Mouse (Mus musculus) kidney, postnatal 0 days (tissue): ENCODE data around the gene Tmem185b. TPM values are rescaled to one million over a fixed set of nuclear protein-coding genes. Genes with fewer than 3 reads are reported as not detected.

Experiments used
- ATAC-seq: fragments of 200-750 bp; cut with Nextera tagmentation; replicated peaks from 2 replicates; pipeline ENCODE4 v1.8.0; 2017; ENCODE audit warnings: low read depth, moderate number of reproducible peaks, moderate TSS enrichment, moderate library complexity; ENCODE audit not compliant: low FRiP score
- DNase-seq: peaks from one replicate; pipeline ENCODE4 v3.0.0-alpha.2; 2016; ENCODE audit warnings: low spot score
- H3K27ac ChIP-seq: fragments of 300-500 bp; sonication (generic); 2 replicates; pipeline ENCODE4 v1.5.1; 2014; ENCODE audit warnings: mild to moderate bottlenecking
- H3K27me3 ChIP-seq: fragments of 300-500 bp; sonication (generic); 2 replicates; pipeline ENCODE4 v1.6.1; 2014; ENCODE audit warnings: low read length, mixed read lengths; ENCODE audit not compliant: insufficient read depth
- H3K36me3 ChIP-seq: fragments of 300-500 bp; sonication (generic); 2 replicates; pipeline ENCODE4 v1.6.1; 2014; ENCODE audit warnings: low read length, mixed read lengths; ENCODE audit not compliant: insufficient read depth
- H3K4me1 ChIP-seq: fragments of 300-500 bp; sonication (generic); replicated peaks from 2 replicates; pipeline ENCODE4 v1.6.1; 2014; ENCODE audit warnings: antibody characterized with exemption, low read length, mixed read lengths; ENCODE audit not compliant: insufficient read depth
- H3K4me2 ChIP-seq: fragments of 300-500 bp; sonication (generic); 2 replicates; pipeline ENCODE4 v1.6.1; 2014; ENCODE audit warnings: mild to moderate bottlenecking, low read length, moderate library complexity, mixed read lengths
- H3K4me3 ChIP-seq: fragments of 300-500 bp; sonication (generic); replicated peaks from 2 replicates; pipeline ENCODE4 v1.5.1; 2014; ENCODE audit warnings: low read depth, low read length
- H3K9ac ChIP-seq: fragments of 300-500 bp; sonication (generic); 2 replicates; pipeline ENCODE4 v1.6.1; 2014; ENCODE audit warnings: low read depth, low read length
- H3K9me3 ChIP-seq: fragments of 300-500 bp; sonication (generic); replicated peaks from 2 replicates; pipeline ENCODE4 v1.6.1; 2016; ENCODE audit warnings: low read length, inconsistent platforms, mixed read lengths
- CTCF ChIP-seq: IDR thresholded peaks from 2 replicates; pipeline ENCODE4 v1.5.1; 2016; ENCODE audit warnings: antibody characterized with exemption, low read depth, mild to moderate bottlenecking, moderate library complexity
- WGBS: fragments of 180-500 bp; shearing (Covaris S2); extraction: QIAGEN DNeasy Blood & Tissue Kit; methylation state at CpG from one replicate; pipeline ENCODE4 v1.1.7; 2014; 5-methylcytosine and 5-hydroxymethylcytosine counted together
- polyA plus RNA-seq: library from polyadenylated mRNA; unstranded; fragments of >200 nt; fragmentation: Nextera tagmentation; extraction: Ambion mirVana; gene quantifications from 2 replicates; pipeline ENCODE4 v1.2.1, GENCODE M21; 2015

Tmem185b gene
- polyA plus RNA-seq, 1 experiment from 2014 or later, result 30.6 TPM

DNA sequence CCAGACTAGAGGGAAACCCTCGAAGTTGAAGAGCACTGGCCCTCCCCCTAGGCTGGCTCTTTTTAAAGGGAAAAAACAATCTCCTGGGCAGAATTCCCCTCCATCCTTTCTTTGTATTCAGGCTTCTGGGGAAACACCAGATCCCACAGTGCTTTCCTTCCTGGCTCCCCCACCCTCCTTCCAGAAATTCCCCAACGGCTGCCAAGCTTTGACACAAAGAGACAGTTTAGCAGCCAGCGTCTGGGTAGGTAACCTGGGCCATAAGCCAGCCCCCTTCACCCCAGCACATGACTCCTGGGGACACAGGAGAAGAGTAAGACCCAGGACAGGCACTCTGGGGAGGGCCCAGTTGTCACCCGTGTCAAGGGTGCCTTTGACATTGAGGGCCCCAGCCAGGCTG lies 17.4 kb upstream of the Tmem185b start:
- H3K9ac ChIP-seq, result no peak overlapping the region
- no peaks in the 10 kb centered on the region for H3K9me3 ChIP-seq
- H3K36me3 ChIP-seq, result no peaks in the 10 kb centered on the region
- TF ChIP-seq CTCF, result no peak
- peak overlapping the region; percentile 47 for H3K27ac ChIP-seq
- no peak overlapping the region for H3K4me3 ChIP-seq
- WGBS, result 57% methylated on average over 4 of the region's 4 CpGs
- DNase-seq, result peak; percentile 41
- ATAC-seq, result no peak
- H3K4me1 ChIP-seq, result peaks cover 10% of the 10 kb centered on the region
- H3K27me3 ChIP-seq, result no peaks in the 10 kb centered on the region
- H3K4me2 ChIP-seq, result no peak overlapping the region

DNA sequence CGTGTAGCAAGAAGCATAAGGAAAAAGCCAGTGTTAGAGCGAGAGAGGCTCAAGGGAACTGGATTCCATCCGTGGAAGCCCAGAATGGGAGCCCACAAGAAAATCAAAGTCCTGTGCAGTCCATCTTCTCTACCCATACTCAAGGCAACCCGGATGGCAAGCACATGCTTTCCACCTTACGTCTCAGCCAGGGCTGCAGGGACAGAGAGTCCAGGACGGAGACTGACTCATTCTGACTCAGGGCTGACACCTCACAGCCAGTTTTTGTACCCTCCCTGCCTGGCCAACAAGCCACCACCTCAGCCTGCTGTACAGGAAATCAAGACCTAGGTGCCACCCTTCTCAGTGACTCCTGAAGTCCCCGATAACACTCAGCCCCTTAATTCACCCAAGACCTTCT lies 16.5 kb upstream of the Tmem185b start:
- Histone ChIP-seq H3K36me3 (no peaks in the 10 kb centered on the region), H3K27ac (no peak overlapping the region), H3K9ac (no peak overlapping the region), H3K9me3 (no peaks in the 10 kb centered on the region), H3K27me3 (no peaks in the 10 kb centered on the region), H3K4me3 (no peak overlapping the region), H3K4me1 (peaks cover 8% of the 10 kb centered on the region), H3K4me2 (no peak overlapping the region)
- ATAC-seq (no peak), DNase-seq (no peak)
- TF ChIP-seq CTCF, result no peak
- 81% methylated on average over 7 of the region's 7 CpGs for WGBS

DNA sequence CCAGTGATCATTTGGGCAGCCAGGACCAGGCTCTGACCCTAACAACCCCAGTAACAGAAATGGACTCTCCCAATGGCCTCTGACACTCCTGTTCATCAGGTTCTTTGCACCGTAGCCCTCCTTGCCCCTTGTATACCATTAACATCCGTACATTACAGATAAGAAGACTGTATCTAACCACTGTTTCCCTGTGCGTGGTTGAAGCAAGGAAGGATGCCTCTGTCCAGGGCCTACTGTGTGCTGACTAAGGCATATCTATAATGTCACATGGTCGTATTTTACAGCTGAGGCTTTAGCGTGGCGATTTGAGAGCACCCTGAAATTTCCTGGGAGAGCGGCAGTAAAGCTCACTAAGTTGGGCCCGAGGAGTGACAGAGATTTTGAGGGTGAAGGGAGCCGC lies 15.6 kb upstream of the Tmem185b start:
- WGBS, result 56% methylated on average over 9 of the region's 9 CpGs
- H3K27me3 ChIP-seq, result no peaks in the 10 kb centered on the region
- no peak for TF ChIP-seq CTCF
- H3K4me2 ChIP-seq, result no peak overlapping the region
- no peaks in the 10 kb centered on the region for H3K36me3 ChIP-seq
- DNase-seq (no peak), ATAC-seq (no peak)
- H3K27ac ChIP-seq, result 0 out of 2 replicates have a peak overlapping the region, but pooled peaks have one; percentile 39
- peaks cover 3% of the 10 kb centered on the region; the same call in 1 of the 2 replicates for H3K4me1 ChIP-seq
- H3K4me3 ChIP-seq, result no peak overlapping the region
- H3K9ac ChIP-seq, result no peak overlapping the region
- no peaks in the 10 kb centered on the region for H3K9me3 ChIP-seq

DNA sequence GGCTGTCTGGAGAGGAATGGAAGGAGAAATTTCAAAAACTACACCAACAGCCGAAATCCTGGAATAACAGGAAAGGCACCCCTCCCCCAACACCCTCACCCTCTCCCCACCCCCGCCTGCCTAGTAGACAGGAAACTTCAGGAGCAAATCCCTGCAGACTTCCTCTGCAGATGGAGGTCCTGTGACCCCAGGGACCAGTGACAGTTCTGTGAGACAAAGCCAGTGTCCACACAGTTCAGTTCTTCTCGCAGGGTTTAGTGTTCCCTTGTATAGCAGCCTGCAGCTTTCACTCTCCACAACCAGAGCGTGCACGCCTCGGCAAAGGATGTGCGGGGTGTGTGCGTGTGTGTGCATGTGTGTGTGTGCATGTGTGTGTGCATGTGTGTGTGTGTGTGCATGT lies 15.1 kb upstream of the Tmem185b start:
- Histone ChIP-seq H3K4me1 (no peaks in the 10 kb centered on the region), H3K27ac (peak overlapping the region; percentile 39; the same call in 1 of the 2 replicates), H3K4me3 (no peak overlapping the region), H3K36me3 (no peaks in the 10 kb centered on the region), H3K9ac (no peak overlapping the region), H3K27me3 (no peaks in the 10 kb centered on the region), H3K4me2 (no peak overlapping the region), H3K9me3 (no peaks in the 10 kb centered on the region)
- ATAC-seq (0 out of 2 replicates have a peak, but pooled peaks have one; percentile 19), DNase-seq (peak; percentile 56)
- 62% methylated on average over 8 of the region's 8 CpGs for WGBS
- TF ChIP-seq CTCF, result no peak

DNA sequence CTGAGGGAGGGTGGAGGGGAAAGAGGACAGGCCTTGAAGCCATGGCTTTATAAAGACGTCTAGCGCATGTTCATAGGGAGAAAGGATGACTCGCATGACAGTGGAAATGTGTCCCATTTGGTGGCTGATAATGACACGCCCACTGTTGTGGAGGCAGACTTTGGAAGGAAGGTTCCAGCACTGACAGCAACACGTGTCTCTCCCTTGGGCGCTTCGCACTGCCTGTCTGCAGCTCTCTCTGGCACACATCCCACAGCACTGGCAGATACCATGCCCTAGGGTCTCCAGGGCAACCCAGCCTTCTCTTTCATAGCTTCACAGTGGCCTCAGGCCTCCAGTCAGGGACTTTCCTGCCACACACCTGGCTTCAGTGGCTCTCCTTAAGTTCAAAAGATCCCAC lies 7.9 kb upstream of the Tmem185b start:
- Histone ChIP-seq H3K36me3 (no peaks in the 10 kb centered on the region), H3K27me3 (no peaks in the 10 kb centered on the region), H3K4me1 (no peaks in the 10 kb centered on the region), H3K27ac (no peak overlapping the region), H3K9ac (no peak overlapping the region), H3K9me3 (no peaks in the 10 kb centered on the region), H3K4me3 (no peak overlapping the region), H3K4me2 (no peak overlapping the region)
- WGBS, result 72% methylated on average over 7 of the region's 7 CpGs
- TF ChIP-seq CTCF, result no peak
- ATAC-seq, result no peak
- no peak for DNase-seq

DNA sequence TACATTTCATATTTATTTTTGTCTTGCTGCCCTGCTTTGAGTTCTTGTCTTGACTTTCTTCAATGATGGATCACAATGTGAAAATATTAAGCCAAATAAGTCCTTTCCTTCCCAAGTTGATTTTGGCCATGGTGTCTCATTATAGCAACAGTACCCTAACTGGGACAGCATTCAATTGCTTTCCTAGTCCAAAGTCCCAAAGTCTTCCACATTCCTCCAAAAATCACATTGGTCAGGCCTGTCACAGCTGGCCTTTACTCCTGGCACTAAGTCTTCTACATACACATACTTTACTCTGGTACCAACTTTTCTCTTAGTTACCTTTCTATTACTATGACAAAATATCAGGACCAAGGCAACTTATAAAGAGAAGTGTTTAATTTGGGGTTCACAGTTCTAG lies 7.2 kb upstream of the Tmem185b start:
- TF ChIP-seq CTCF, result no peak
- H3K4me2 ChIP-seq, result no peak overlapping the region
- H3K9ac ChIP-seq, result no peak overlapping the region
- DNase-seq (no peak), ATAC-seq (no peak)
- no peaks in the 10 kb centered on the region for H3K9me3 ChIP-seq
- H3K4me3 ChIP-seq, result no peak overlapping the region
- no peaks in the 10 kb centered on the region for H3K4me1 ChIP-seq
- no peaks in the 10 kb centered on the region for H3K27me3 ChIP-seq
- H3K27ac ChIP-seq, result no peak overlapping the region
- no peaks in the 10 kb centered on the region for H3K36me3 ChIP-seq

DNA sequence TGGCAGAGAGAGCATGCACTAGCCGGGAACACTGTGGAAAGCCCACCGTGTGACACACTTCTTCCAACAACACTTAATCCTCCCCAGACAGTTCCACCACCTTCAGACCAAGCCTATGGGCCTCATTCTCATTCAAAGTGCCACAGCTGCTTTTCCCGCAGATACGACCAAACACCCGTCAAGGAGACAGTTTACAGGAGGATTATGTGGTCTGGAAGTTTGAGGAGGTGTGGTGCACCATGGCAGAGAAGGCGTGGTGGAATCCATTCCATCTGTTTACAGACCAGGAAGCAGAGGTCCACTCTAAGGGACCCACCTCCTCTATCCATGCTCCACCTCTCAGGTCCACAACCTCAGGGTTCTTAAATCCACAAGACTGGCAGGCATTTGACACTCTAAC lies 6.7 kb upstream of the Tmem185b start:
- Histone ChIP-seq H3K9ac (no peak overlapping the region), H3K27me3 (no peaks in the 10 kb centered on the region), H3K4me1 (no peaks in the 10 kb centered on the region; the same call in 1 of the 2 replicates), H3K4me3 (no peak overlapping the region), H3K36me3 (no peaks in the 10 kb centered on the region), H3K27ac (no peak overlapping the region), H3K4me2 (no peak overlapping the region), H3K9me3 (no peaks in the 10 kb centered on the region)
- no peak for TF ChIP-seq CTCF
- WGBS, result 81% methylated on average over 6 of the region's 6 CpGs
- ATAC-seq, result no peak
- DNase-seq, result no peak
